Comparison of ENCODE assay signal across 10 mouse cellular contexts in the genomic region with DNA sequence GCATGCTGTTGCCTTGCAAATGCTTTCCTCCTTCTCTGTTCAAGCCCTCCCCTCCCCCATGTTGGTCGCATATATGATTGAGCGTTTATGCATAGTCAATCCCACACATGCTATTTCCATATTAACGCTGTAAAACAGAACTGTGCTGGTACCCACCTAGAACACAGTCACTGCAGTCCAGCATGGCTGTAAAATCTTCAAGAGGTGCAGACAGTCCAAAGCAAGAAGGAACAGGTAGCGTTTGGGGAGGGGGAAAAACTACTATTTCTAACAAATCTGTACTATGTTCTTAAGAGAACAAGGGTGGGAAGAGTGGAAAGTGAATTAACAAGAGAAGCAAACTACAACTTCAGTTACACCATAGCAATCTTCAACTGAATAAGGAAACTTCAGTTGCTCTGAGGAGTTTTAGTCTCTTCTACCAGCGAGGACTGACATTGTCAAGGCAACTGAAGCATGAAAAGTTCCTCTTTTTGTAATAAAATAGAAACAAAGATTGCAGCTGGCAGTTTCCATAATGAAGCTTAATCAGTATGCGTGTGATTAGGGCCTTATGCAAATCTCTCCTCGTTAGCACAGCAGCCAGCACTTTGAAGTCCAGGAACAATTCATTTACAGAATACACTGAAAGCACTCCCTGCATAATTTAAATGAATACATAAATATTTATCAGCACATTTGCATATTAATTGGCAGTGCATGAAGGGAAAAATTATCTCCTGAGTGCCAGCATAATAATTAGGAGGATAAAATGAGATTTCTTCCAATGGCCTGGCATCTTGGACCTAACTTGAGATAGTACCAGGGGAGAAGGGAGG.
A peak's percentile ranks its signal among the peaks of the same experiment; 100 is the strongest.
DNase-seq lines count a peak whose midpoint lies in the region; ATAC-seq lines count a peak whose summit lies in the region.
"Had no signal": no experiment of that assay in that cellular context is flagged by ENCODE, and none has a peak within 500 bp of the region (broad histone marks: within the 10 kb centered on the region; RNA-seq: fewer than 3 reads in every experiment).

No protein-coding gene starts in this region.

- intact Hi-C loops in left cerebral cortex, postnatal 4 days (cut with DNase I), result no loop called here
- intact Hi-C loops in heart, postnatal 36 days (cut with DNase I), result no loop called here

- no peak overlapping the region for H3K4me3 ChIP-seq in liver, embryonic 12.5 days
- H3K4me3 ChIP-seq in liver, embryonic 11.5 days (ENCODE audit: low read depth, low read length), result no peak overlapping the region
- H3K4me3 ChIP-seq in forebrain, embryonic 16.5 days (replicated peaks; ENCODE audit: low read length), result peak overlapping the region; percentile 42
- H3K4me3 ChIP-seq in intestine, embryonic 15.5 days (replicated peaks), result no peak overlapping the region
- H3K4me3 ChIP-seq: embryonic facial prominence, embryonic 15.5 days; myocyte had no signal

- ATAC-seq in liver, embryonic 12.5 days, result no peak
- no peak for ATAC-seq in liver, embryonic 11.5 days (replicated peaks; ENCODE audit: low FRiP score)
- peak; percentile 97 for ATAC-seq in forebrain, embryonic 16.5 days
- no peak for ATAC-seq in intestine, embryonic 15.5 days

- DNase-seq in liver, embryonic 11.5 days (ENCODE audit: low spot score), result no peak
- peak; percentile 34 for DNase-seq in left cerebral cortex, postnatal 4 days
- DNase-seq in right cerebral cortex, postnatal 10 days (ENCODE audit: low spot score in 2 of 2), result peak; percentile 63 to 80
- DNase-seq in cerebellum, adult 9-11 months, result no peak
- DNase-seq in heart, postnatal 36 days, result no peak

- no peak overlapping the region for H3K9ac ChIP-seq in liver, embryonic 12.5 days
- no peak overlapping the region for H3K9ac ChIP-seq in liver, embryonic 11.5 days (ENCODE audit: low read depth, low read length)
- peak overlapping the region; percentile 46 for H3K9ac ChIP-seq in forebrain, embryonic 16.5 days (replicated peaks; ENCODE audit: low read depth, low read length)
- no peak overlapping the region for H3K9ac ChIP-seq in intestine, embryonic 15.5 days
- H3K9ac ChIP-seq: embryonic facial prominence, embryonic 15.5 days had no signal

- no peak overlapping the region for H3K27ac ChIP-seq in liver, embryonic 12.5 days
- no peak overlapping the region for H3K27ac ChIP-seq in liver, embryonic 11.5 days (ENCODE audit: low read depth, low read length)
- peak overlapping the region; percentile 96 for H3K27ac ChIP-seq in forebrain, embryonic 16.5 days (ENCODE audit: low read length)
- H3K27ac ChIP-seq in intestine, embryonic 15.5 days, result no peak overlapping the region
- H3K27ac ChIP-seq: embryonic facial prominence, embryonic 15.5 days had no signal

- no peaks in the 10 kb centered on the region for H3K9me3 ChIP-seq in liver, embryonic 12.5 days (replicated peaks)
- no peaks in the 10 kb centered on the region for H3K9me3 ChIP-seq in liver, embryonic 11.5 days (ENCODE audit: control insufficient read depth, low read length)
- no peaks in the 10 kb centered on the region for H3K9me3 ChIP-seq in forebrain, embryonic 16.5 days (ENCODE audit: control insufficient read depth, low read length)
- no peaks in the 10 kb centered on the region for H3K9me3 ChIP-seq in intestine, embryonic 15.5 days
- H3K9me3 ChIP-seq: embryonic facial prominence, embryonic 15.5 days had no signal

- 0 out of 2 replicates have a peak overlapping the region, but pooled peaks have one; percentile 2 for H3K4me2 ChIP-seq in liver, embryonic 12.5 days
- no peak overlapping the region for H3K4me2 ChIP-seq in liver, embryonic 11.5 days
- H3K4me2 ChIP-seq in forebrain, embryonic 16.5 days (ENCODE audit: low read length), result peak overlapping the region; percentile 59
- no peak overlapping the region for H3K4me2 ChIP-seq in intestine, embryonic 15.5 days (replicated peaks)
- H3K4me2 ChIP-seq: embryonic facial prominence, embryonic 15.5 days had no signal

- H3K27me3 ChIP-seq in liver, embryonic 12.5 days (replicated peaks), result no peaks in the 10 kb centered on the region
- no peaks in the 10 kb centered on the region for H3K27me3 ChIP-seq in liver, embryonic 11.5 days (replicated peaks; ENCODE audit: control insufficient read depth, insufficient read depth, low read length)
- H3K27me3 ChIP-seq in forebrain, embryonic 16.5 days (replicated peaks; ENCODE audit: control insufficient read depth, insufficient read depth, low read length), result no peaks in the 10 kb centered on the region
- no peaks in the 10 kb centered on the region for H3K27me3 ChIP-seq in intestine, embryonic 15.5 days (replicated peaks)
- H3K27me3 ChIP-seq: embryonic facial prominence, embryonic 15.5 days had no signal

- peaks cover 17% of the 10 kb centered on the region for H3K4me1 ChIP-seq in liver, embryonic 12.5 days
- H3K4me1 ChIP-seq in liver, embryonic 11.5 days (replicated peaks; ENCODE audit: control insufficient read depth, insufficient read depth, low read length), result peaks cover 4% of the 10 kb centered on the region; the same call in 1 of the 2 replicates
- peaks cover 25% of the 10 kb centered on the region for H3K4me1 ChIP-seq in forebrain, embryonic 16.5 days (replicated peaks; ENCODE audit: control insufficient read depth, insufficient read depth, low read length)
- H3K4me1 ChIP-seq in intestine, embryonic 15.5 days (replicated peaks), result no peaks in the 10 kb centered on the region
- H3K4me1 ChIP-seq: embryonic facial prominence, embryonic 15.5 days had no signal

- 52% methylated on average over 7 of the region's 7 CpGs for WGBS in liver, embryonic 12.5 days (ENCODE audit: insufficient replicate concordance)
- 63% methylated on average over 7 of the region's 7 CpGs for WGBS in liver, embryonic 11.5 days
- WGBS in forebrain, embryonic 16.5 days, result 8% methylated on average over 7 of the region's 7 CpGs
- WGBS in intestine, embryonic 15.5 days, result 82% methylated on average over 7 of the region's 7 CpGs

- H3K36me3 ChIP-seq in liver, embryonic 12.5 days, result no peaks in the 10 kb centered on the region
- no peaks in the 10 kb centered on the region for H3K36me3 ChIP-seq in liver, embryonic 11.5 days (ENCODE audit: control insufficient read depth, insufficient read depth, low read length)
- H3K36me3 ChIP-seq in forebrain, embryonic 16.5 days (ENCODE audit: control insufficient read depth, insufficient read depth), result no peaks in the 10 kb centered on the region
- no peaks in the 10 kb centered on the region for H3K36me3 ChIP-seq in intestine, embryonic 15.5 days
- H3K36me3 ChIP-seq: embryonic facial prominence, embryonic 15.5 days had no signal

Comparison
In these comparisons a context has a peak if more than half of its experiments do, and no peak if none do; other contexts are left out.
1. H3K4me2 ChIP-seq: peak in liver, embryonic 12.5 days (single experiment) and forebrain, embryonic 16.5 days (single experiment); none in liver, embryonic 11.5 days (single experiment) and intestine, embryonic 15.5 days (single experiment).
2. DNase-seq: peak in left cerebral cortex, postnatal 4 days (single experiment) and right cerebral cortex, postnatal 10 days (2 of 2); none in liver, embryonic 11.5 days (single experiment), cerebellum, adult 9-11 months (single experiment) and heart, postnatal 36 days (0 of 2).